In the genomic region with DNA sequence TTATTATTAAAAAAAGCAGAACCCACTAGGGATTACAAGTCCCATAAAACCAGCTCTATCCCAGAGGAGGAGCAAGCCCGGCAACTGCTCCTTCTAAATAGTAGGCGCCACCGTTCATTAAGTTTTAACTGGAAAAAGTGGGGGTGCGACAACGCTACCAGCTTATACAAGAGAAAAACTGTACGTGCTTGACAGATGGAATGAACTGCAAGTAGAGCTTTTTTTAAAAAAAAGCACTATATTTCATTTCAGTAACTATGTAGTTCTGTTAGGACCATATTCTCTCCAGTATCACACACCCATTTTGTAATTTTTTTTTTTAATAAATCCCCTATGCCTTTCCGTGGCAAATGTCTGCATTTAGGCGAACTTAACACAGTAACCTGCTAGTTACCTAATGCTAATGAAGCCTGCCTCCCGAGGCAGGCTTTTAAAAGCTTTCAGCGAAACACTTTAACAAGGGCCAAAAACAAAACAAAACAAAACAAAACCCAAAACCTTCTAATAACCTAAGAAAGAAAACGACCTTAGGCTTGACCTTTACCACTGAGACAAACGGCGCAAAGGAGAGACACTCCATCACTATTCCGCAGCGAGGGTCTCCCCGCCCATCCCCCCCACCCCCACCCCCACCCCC, we compare ENCODE assay signal across 7 mouse cellular contexts. TPM values are rescaled to one million over a fixed set of nuclear protein-coding genes. Genes with fewer than 3 reads are reported as not detected.
DNase-seq lines count a peak whose midpoint lies in the region; ATAC-seq and TF ChIP-seq lines count a peak whose summit lies in the region.

No protein-coding gene starts in this region.

- H3K4me2 ChIP-seq in embryonic facial prominence, embryonic 15.5 days (replicated peaks) = peak overlapping the region; percentile 64
- peak overlapping the region; percentile 81 for H3K4me2 ChIP-seq in kidney, embryonic 15.5 days
- peak overlapping the region; percentile 61 for H3K4me2 ChIP-seq in midbrain, postnatal 0 days (ENCODE audit: low read depth, low read length, poor library complexity, severe bottlenecking)

- H3K27me3 ChIP-seq in spleen, adult 2 months (ENCODE audit: control insufficient read depth, insufficient read depth, low read length) = no peaks in the 10 kb centered on the region
- H3K27me3 ChIP-seq in embryonic facial prominence, embryonic 15.5 days = no peaks in the 10 kb centered on the region
- no peaks in the 10 kb centered on the region for H3K27me3 ChIP-seq in kidney, embryonic 15.5 days
- no peaks in the 10 kb centered on the region for H3K27me3 ChIP-seq in midbrain, postnatal 0 days (ENCODE audit: insufficient read depth, low read length)

- peak overlapping the region; percentile 92; the same call in 1 of the 2 replicates for H3K9ac ChIP-seq in embryonic facial prominence, embryonic 15.5 days
- H3K9ac ChIP-seq in kidney, embryonic 15.5 days = peak overlapping the region; percentile 94
- H3K9ac ChIP-seq in midbrain, postnatal 0 days (replicated peaks; ENCODE audit: low read length, poor library complexity, severe bottlenecking) = peak overlapping the region; percentile 93

- H3K36me3 ChIP-seq in spleen, adult 2 months (ENCODE audit: control insufficient read depth, insufficient read depth, low read length) = no peaks in the 10 kb centered on the region
- H3K36me3 ChIP-seq in embryonic facial prominence, embryonic 15.5 days = no peaks in the 10 kb centered on the region
- no peaks in the 10 kb centered on the region for H3K36me3 ChIP-seq in kidney, embryonic 15.5 days
- no peaks in the 10 kb centered on the region for H3K36me3 ChIP-seq in midbrain, postnatal 0 days (ENCODE audit: insufficient read depth, low read length)

- TF ChIP-seq CTCF in spleen, adult 2 months (IDR thresholded peaks at IDR 0.05; ENCODE audit: extremely low read depth, insufficient read depth, insufficient read length, insufficient replicate concordance) = no peak
- no peak for TF ChIP-seq CTCF in midbrain, postnatal 0 days (IDR thresholded peaks at IDR 0.05)

- 6% methylated on average over 16 of the region's 16 CpGs for WGBS in spleen, adult 2 months
- WGBS in embryonic facial prominence, embryonic 15.5 days = 2% methylated on average over 16 of the region's 16 CpGs
- WGBS in kidney, embryonic 15.5 days = 1% methylated on average over 16 of the region's 16 CpGs
- WGBS in midbrain, postnatal 0 days = 2% methylated on average over 16 of the region's 16 CpGs

- peaks cover 18% of the 10 kb centered on the region; the same call in 1 of the 2 replicates for H3K4me1 ChIP-seq in spleen, adult 2 months (ENCODE audit: control insufficient read depth, insufficient read depth, insufficient read length)
- H3K4me1 ChIP-seq in embryonic facial prominence, embryonic 15.5 days = peaks cover 24% of the 10 kb centered on the region
- H3K4me1 ChIP-seq in kidney, embryonic 15.5 days = peaks cover 43% of the 10 kb centered on the region
- peaks cover 16% of the 10 kb centered on the region; the same call in 1 of the 2 replicates for H3K4me1 ChIP-seq in midbrain, postnatal 0 days (ENCODE audit: insufficient read depth, low read length)

- H3K4me3 ChIP-seq in spleen, adult 2 months (ENCODE audit: extremely low read depth, insufficient read depth, insufficient read length) = peak overlapping the region; percentile 71
- H3K4me3 ChIP-seq in embryonic facial prominence, embryonic 15.5 days (replicated peaks) = peak overlapping the region; percentile 97
- H3K4me3 ChIP-seq in kidney, embryonic 15.5 days (replicated peaks) = peak overlapping the region; percentile 98
- H3K4me3 ChIP-seq in midbrain, postnatal 0 days (ENCODE audit: low read depth, low read length) = peak overlapping the region; percentile 99

- TF ChIP-seq POLR2A in spleen, adult 2 months (IDR thresholded peaks at IDR 0.05; ENCODE audit: low read depth, low read length) = no peak

- H3K9me3 ChIP-seq in embryonic facial prominence, embryonic 15.5 days (replicated peaks) = no peaks in the 10 kb centered on the region
- no peaks in the 10 kb centered on the region for H3K9me3 ChIP-seq in kidney, embryonic 15.5 days (replicated peaks)
- no peaks in the 10 kb centered on the region for H3K9me3 ChIP-seq in midbrain, postnatal 0 days (ENCODE audit: low read length)

- no peak for DNase-seq in spleen, adult 2 months (ENCODE audit: low read depth in 1 of 2, low spot score in 2 of 2)
- DNase-seq in spleen, postnatal 10 days (ENCODE audit: low spot score in 2 of 2) = no peak
- peak; percentile 24 for DNase-seq in midbrain, postnatal 0 days (ENCODE audit: low spot score)
- no peak for DNase-seq in adrenal gland, postnatal 10 days
- DNase-seq in layer of hippocampus, adult 8-10 months (ENCODE audit: low spot score in 2 of 2) = no peak

- no peak for ATAC-seq in embryonic facial prominence, embryonic 15.5 days (ENCODE audit: insufficient number of reproducible peaks, low FRiP score, low TSS enrichment, low read depth)
- no peak for ATAC-seq in kidney, embryonic 15.5 days (replicated peaks; ENCODE audit: low FRiP score)
- ATAC-seq in midbrain, postnatal 0 days (ENCODE audit: low FRiP score) = no peak

- no peak overlapping the region; the same call in 1 of the 2 replicates for H3K27ac ChIP-seq in spleen, adult 2 months (ENCODE audit: insufficient read depth, low read length)
- H3K27ac ChIP-seq in embryonic facial prominence, embryonic 15.5 days (replicated peaks) = no peak overlapping the region
- peak overlapping the region; percentile 43; the same call in 1 of the 2 replicates for H3K27ac ChIP-seq in kidney, embryonic 15.5 days
- no peak overlapping the region for H3K27ac ChIP-seq in midbrain, postnatal 0 days (ENCODE audit: low read depth, low read length)

RNA-seq across cellular contexts. Expression of gene Arl5a, which starts 1.0 kb away (rescaled TPM):
- 7.0 and 9.6 TPM in 2 replicates for polyA plus RNA-seq in spleen, adult 2 months (2012; rRNA removed)
- polyA plus RNA-seq in embryonic facial prominence, embryonic 15.5 days (2015; fragmentation: Nextera tagmentation; extraction: Ambion mirVana) = 39.6 and 39.8 TPM in 2 replicates
- polyA plus RNA-seq in kidney, embryonic 15.5 days (2015; fragmentation: Nextera tagmentation; extraction: Ambion mirVana) = 45.8 TPM in 2 replicates
- total RNA-seq in midbrain, postnatal 0 days (2014; rRNA removed) = 56.5 and 72.5 TPM in 2 replicates
- polyA plus RNA-seq in midbrain, postnatal 0 days (2015; fragmentation: Nextera tagmentation; extraction: Ambion mirVana) = 25.7 and 27.8 TPM in 2 replicates
- 10 to 100 TPM; 44.6 to 46.8 TPM for total RNA-seq in adrenal gland, postnatal 10 days (2021)
- total RNA-seq in layer of hippocampus, adult 8-10 months (2022) = 10 to 100 TPM; 55.1 to 67.2 (median 61.6) TPM

RNA-seq across cellular contexts. Expression of gene Neb, which starts 45.5 kb away (rescaled TPM):
- 0.33 and 0.44 TPM in 2 replicates for polyA plus RNA-seq in spleen, adult 2 months (2012; rRNA removed)
- 109 and 159 TPM in 2 replicates for polyA plus RNA-seq in embryonic facial prominence, embryonic 15.5 days (2015; fragmentation: Nextera tagmentation; extraction: Ambion mirVana)
- polyA plus RNA-seq in kidney, embryonic 15.5 days (2015; fragmentation: Nextera tagmentation; extraction: Ambion mirVana) = 10.6 and 20.1 TPM in 2 replicates
- 3.2 and 3.7 TPM in 2 replicates for total RNA-seq in midbrain, postnatal 0 days (2014; rRNA removed)
- 0.54 and 0.80 TPM in 2 replicates for polyA plus RNA-seq in midbrain, postnatal 0 days (2015; fragmentation: Nextera tagmentation; extraction: Ambion mirVana)
- 100 to 1,000 TPM in 1 of 2 experiments, 10 to 100 TPM in 1; 56.2 to 237 TPM for total RNA-seq in adrenal gland, postnatal 10 days (2021)
- 1 to 10 TPM; 1.2 to 2.5 (median 1.8) TPM for total RNA-seq in layer of hippocampus, adult 8-10 months (2022)
